Mouse (Mus musculus): Measurements from ENCODE around the gene Upk1a.

The Upk1a gene

GRCm38 (mm10) chr7:30602583-30602982 lies 10.1 kb downstream of the Upk1a start:
- no peak for DNase-seq (ENCODE audit: low spot score)

GRCm38 (mm10) chr7:30600651-30601050 lies 12.0 kb downstream of the Upk1a start:
- DNase-seq (ENCODE audit: low spot score) = no peak

DNA sequence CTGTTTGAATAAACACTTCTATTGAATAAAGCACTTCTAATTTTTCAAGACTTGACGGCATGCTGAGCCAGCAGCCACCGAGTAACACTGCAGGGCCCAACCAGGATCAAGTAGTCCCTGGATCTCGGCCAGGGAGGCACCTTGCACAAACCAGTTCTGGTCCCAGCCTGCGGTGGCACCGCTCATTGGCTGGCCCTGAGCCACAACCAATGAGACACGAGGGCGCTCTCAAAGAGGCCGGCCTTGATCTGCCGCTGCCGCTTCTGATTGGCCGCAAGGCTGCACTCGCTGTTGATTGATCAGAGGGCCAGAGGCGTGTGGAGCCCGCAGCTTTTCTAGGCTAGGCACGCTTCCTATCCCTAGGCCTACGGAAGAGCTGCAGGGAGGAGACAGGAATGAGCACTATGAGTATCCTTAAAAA lies 12.7 kb downstream of the Upk1a start:
- peak; percentile 85 for DNase-seq (ENCODE audit: low spot score)

GRCm38 (mm10) chr7:30598786-30599185 lies 13.9 kb downstream of the Upk1a start, which contains the start of gene Zbtb32:
TSS of gene Zbtb32 (minus strand) at chr7:30598909.
- no peak for DNase-seq (ENCODE audit: low spot score)

- DNase-seq (ENCODE audit: low spot score) = no peak
Measured at GRCm38 (mm10) chr7:30596811-30597210, 15.8 kb downstream of the Upk1a start.

GRCm38 (mm10) chr7:30596093-30596492 lies 16.6 kb downstream of the Upk1a start:
- no peak for DNase-seq (ENCODE audit: low spot score)

GRCm38 (mm10) chr7:30594510-30595024 lies 18.1 kb downstream of the Upk1a start:
- no peak for DNase-seq (ENCODE audit: low spot score)

- no peak for DNase-seq (ENCODE audit: low spot score)
Measured at GRCm38 (mm10) chr7:30593579-30594509, 18.8 kb downstream of the Upk1a start.

- no peak for DNase-seq (ENCODE audit: low spot score)
Measured at GRCm38 (mm10) chr7:30592772-30593423, 19.7 kb downstream of the Upk1a start.

DNA sequence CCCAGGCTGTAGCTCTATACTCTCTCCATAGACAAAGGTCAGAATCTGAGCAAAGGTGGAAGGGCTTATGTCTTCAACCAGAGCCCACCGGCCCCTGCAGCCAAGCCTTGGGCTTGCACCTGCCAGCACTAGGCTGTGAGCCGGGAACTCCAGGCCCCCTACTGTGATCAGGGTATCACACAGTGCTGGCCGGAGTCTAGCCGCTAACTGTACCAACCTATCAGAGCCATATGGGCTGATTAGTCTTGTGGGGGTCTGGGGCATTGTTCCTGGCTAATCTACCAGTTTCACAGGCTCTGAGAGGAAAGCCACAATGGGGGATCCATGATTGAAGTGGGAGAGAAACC lies 21.1 kb downstream of the Upk1a start:
- DNase-seq (ENCODE audit: low spot score) = no peak

- no peak for DNase-seq (ENCODE audit: low spot score)
Measured at GRCm38 (mm10) chr7:30590927-30591604, 21.6 kb downstream of the Upk1a start.

- DNase-seq (ENCODE audit: low spot score) = peak; percentile 54
Measured at GRCm38 (mm10) chr7:30589435-30590301, 23.0 kb downstream of the Upk1a start.

DNA sequence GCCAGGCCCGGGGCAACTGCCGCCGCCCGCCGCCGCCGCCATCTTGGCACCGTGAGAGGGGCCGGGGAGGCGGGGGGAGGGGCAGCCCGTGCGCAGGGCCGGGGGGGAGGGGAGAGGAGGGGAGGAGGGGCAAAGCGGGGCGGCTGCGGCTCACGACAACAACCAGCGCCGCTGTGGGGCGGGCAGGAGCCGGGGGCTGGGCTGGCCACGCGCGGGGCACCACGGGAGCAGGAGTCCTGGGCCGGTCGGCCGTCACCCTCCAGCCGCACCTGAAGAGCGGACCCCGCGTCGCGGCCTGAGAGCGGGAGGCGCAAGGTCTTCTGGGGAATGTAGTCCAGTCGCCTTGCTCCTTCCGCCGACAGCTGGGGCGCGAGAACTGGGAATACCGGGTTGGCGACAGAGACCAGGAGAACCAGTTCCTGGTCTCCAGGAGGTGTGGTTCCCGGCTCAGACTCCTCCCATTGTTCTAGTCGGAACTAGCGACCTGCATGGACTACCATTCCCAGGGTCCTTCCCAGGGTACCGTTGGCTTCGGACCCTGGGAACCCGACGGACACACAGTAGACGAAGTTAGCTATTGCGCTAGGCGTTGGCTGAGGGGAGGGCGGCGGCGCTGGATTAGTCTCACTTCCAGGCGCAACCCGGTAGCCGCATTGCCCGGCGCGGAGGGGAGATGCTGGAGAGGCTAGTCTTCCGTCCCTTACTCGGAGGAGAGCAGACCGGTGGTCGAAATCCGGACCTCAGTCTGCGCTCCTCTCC lies 23.8 kb downstream of the Upk1a start, which contains the start of gene Kmt2b:
Gene Kmt2b (minus strand): TSS at position 51 of the 759 bp plus-strand sequence.
- DNase-seq (ENCODE audit: low spot score) = peak; percentile 99

DNA sequence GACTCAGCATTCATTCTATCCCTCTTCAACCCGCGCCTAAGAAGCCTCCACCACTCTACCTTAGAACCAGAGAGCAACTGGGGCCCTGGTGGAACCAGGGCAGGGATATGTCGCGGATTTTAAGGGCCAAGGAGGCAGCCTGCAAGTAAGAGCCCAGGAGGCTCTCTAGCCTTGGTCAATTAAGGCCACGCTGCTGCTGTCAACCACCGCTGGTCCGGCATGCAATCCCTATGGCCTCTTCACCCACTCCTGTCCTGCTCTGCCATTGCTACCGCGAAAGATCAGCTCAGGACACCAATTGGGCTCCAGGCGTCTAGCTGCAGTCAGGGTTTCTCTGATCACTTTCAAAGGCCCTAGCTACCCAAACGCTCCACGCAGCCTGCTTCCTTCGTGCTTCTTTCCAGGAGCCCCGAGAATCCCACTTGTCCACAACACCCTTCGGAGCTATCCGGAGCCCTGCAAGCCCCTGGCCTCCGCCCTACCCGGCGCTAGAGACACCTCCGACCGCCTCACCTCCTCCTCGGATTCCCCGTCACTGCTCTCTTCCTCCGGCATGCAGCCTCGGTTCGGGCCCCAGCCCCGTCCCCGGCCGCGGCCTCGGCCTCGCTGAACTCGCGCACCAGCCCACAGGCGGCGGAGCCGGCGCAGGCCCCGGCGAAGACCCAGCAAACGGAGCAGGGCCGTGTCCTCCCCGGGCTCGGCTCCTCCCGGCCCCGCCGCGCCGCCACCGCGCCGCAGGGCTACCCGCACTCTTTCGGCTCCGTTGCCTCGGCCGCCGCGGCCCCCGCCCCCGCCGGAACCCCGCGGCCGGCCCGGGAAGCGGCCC lies 24.6 kb downstream of the Upk1a start:
- no peak for DNase-seq (ENCODE audit: low spot score)

GRCm38 (mm10) chr7:30586455-30587020 lies 26.1 kb downstream of the Upk1a start:
- DNase-seq (ENCODE audit: low spot score) = no peak

DNA sequence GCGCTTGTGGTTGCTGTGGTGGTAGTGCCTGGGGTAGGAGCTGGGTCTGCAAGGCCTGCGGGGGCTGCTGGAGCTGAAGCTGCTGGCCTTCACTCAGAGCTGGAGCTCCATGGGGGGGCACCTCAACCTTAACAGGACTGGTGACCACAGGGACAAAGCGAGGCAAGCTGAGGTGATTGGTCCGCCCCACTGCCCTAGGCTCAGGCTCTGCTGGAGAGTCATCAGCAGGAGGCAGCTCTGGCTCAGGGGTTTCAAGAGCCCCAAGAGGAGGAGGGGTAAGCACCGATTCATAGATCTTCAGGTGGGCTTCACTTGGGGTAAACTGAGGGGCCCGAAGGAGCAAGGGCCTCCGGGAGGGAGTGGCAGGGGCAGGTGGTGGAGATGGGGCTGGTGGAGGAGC lies 27.5 kb downstream of the Upk1a start:
- DNase-seq (ENCODE audit: low spot score) = no peak

GRCm38 (mm10) chr7:30584339-30584738 lies 28.3 kb downstream of the Upk1a start:
- no peak for DNase-seq (ENCODE audit: low spot score)

DNA sequence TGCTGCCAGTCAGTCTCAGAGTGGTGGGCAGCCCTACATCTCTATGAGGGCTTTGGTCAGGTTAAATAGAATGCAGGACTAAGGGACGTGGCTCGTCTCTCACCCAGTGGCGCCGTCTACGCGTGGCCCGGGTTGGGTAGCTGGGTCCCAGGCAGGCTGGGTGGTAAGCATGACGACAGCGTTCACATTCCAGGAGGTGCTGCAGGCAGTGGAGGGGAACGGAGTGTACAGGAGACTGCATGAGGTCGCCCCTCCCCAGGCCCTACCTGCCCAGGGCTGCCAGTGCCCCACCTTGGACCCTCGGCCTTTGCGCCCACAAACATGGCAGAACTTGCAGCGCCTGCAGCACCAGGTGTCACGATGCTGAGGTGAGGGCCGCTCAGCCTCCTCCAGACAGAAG lies 31.1 kb downstream of the Upk1a start:
- DNase-seq (ENCODE audit: low spot score) = no peak

DNA sequence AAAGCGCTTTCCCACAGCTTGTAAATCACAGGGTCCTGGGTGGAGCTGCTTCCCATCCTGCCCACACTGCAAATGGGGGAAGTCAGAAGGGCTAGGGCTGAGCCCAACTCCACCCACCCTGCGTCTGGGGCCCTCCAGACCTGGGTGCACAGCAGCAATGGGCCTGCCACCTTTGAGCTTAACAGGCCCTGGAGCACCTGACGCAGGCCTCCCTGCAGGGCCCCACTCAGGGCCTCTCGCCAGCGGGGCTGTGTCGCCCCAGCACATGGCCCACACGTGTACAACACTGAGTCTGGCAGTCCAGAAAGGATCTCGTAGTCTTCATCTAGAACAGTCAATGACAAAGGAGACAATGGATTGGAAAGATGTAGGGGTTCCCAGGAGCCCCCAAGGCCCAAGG lies 32.7 kb downstream of the Upk1a start:
- no peak for DNase-seq (ENCODE audit: low spot score)

Measured in ovary, adult 18-20 months (tissue).